Mouse (Mus musculus) embryonic facial prominence, embryonic 14.5 days (tissue): ENCODE measurements around the gene Faf1. TPM values are rescaled to one million over a fixed set of nuclear protein-coding genes. Genes with fewer than 3 reads are reported as not detected.

Experiments used
- ATAC-seq: fragments of 200-750 bp; cut with Nextera tagmentation; 2 replicates; pipeline ENCODE4 v1.8.0; 2017; ENCODE audit warnings: low read depth, moderate number of reproducible peaks, moderate TSS enrichment
- DNase-seq: peaks from one replicate; pipeline ENCODE4 v3.0.0-alpha.2; 2015; ENCODE audit warnings: low spot score
- H3K27ac ChIP-seq: fragments of 300-500 bp; sonication (generic); replicated peaks from 2 replicates; pipeline ENCODE4 v1.5.1; 2014; ENCODE audit warnings: low read depth, mild to moderate bottlenecking, low read length, moderate library complexity
- H3K27me3 ChIP-seq: fragments of 300-500 bp; sonication (generic); replicated peaks from 2 replicates; pipeline ENCODE4 v1.6.1; 2014; ENCODE audit warnings: low read length; ENCODE audit not compliant: control insufficient read depth, insufficient read depth
- H3K36me3 ChIP-seq: fragments of 300-500 bp; sonication (generic); 2 replicates; pipeline ENCODE4 v1.6.1; 2014; ENCODE audit warnings: low read length, mixed read lengths; ENCODE audit not compliant: control insufficient read depth, insufficient read depth
- H3K4me1 ChIP-seq: fragments of 300-500 bp; sonication (generic); 2 replicates; pipeline ENCODE4 v1.6.1; 2014; ENCODE audit warnings: antibody characterized with exemption, low read length; ENCODE audit not compliant: control insufficient read depth, insufficient read depth
- H3K4me2 ChIP-seq: fragments of 300-500 bp; sonication (generic); 2 replicates; pipeline ENCODE4 v1.6.1; 2014; ENCODE audit warnings: low read depth, mild to moderate bottlenecking, low read length, moderate library complexity, mixed read lengths
- H3K4me3 ChIP-seq: fragments of 300-500 bp; sonication (generic); 2 replicates; pipeline ENCODE4 v1.5.1; 2014; ENCODE audit warnings: low read depth, mild to moderate bottlenecking, low read length
- H3K9ac ChIP-seq: fragments of 300-500 bp; sonication (generic); 2 replicates; pipeline ENCODE4 v1.6.1; 2014; ENCODE audit warnings: low read depth, mild to moderate bottlenecking, low read length, moderate library complexity, mixed read lengths
- H3K9me3 ChIP-seq: fragments of 300-500 bp; sonication (generic); 2 replicates; pipeline ENCODE4 v1.6.1; 2016; ENCODE audit warnings: low read length; ENCODE audit not compliant: control insufficient read depth
- WGBS: fragments of 180-500 bp; shearing (Covaris S2); extraction: QIAGEN DNeasy Blood & Tissue Kit; methylation state at CpG from one replicate; pipeline ENCODE4 v1.1.7; 2014; 5-methylcytosine and 5-hydroxymethylcytosine counted together
- polyA plus RNA-seq: library from polyadenylated mRNA; unstranded; fragments of >200 nt; fragmentation: Nextera tagmentation; extraction: Ambion mirVana; gene quantifications from 2 replicates; pipeline ENCODE4 v1.2.1, GENCODE M21; 2014

Gene Faf1
- polyA plus RNA-seq, 1 experiment from 2014 or later: 27.9 TPM

- ATAC-seq: peak; percentile 87; the same call in 1 of the 2 replicates
- Histone ChIP-seq H3K27me3 (no peaks in the 10 kb centered on the region), H3K27ac (no peak overlapping the region), H3K9me3 (no peaks in the 10 kb centered on the region), H3K4me2 (no peak overlapping the region), H3K36me3 (no peaks in the 10 kb centered on the region), H3K4me3 (no peak overlapping the region), H3K4me1 (no peaks in the 10 kb centered on the region), H3K9ac (no peak overlapping the region)
- 59% methylated on average over 1 of the region's 1 CpGs for WGBS
- DNase-seq: peak; percentile 80
Observed at GRCm38 (mm10) chr4:109815592-109815991, 139.2 kb downstream of the Faf1 start.

GRCm38 (mm10) chr4:109819455-109819854 is 143.1 kb downstream of the Faf1 start:
- Histone ChIP-seq H3K9ac (no peak overlapping the region), H3K4me1 (no peaks in the 10 kb centered on the region), H3K36me3 (no peaks in the 10 kb centered on the region), H3K9me3 (no peaks in the 10 kb centered on the region), H3K4me2 (no peak overlapping the region), H3K27ac (no peak overlapping the region), H3K4me3 (no peak overlapping the region), H3K27me3 (no peaks in the 10 kb centered on the region)
- ATAC-seq (no peak), DNase-seq (no peak)

- no peak for DNase-seq
- Histone ChIP-seq H3K4me3 (no peak overlapping the region), H3K4me1 (no peaks in the 10 kb centered on the region), H3K27ac (no peak overlapping the region), H3K4me2 (no peak overlapping the region), H3K9me3 (no peaks in the 10 kb centered on the region), H3K36me3 (0 out of 2 replicates have a peak, but pooled peaks cover 9% of the 10 kb centered on the region), H3K27me3 (no peaks in the 10 kb centered on the region), H3K9ac (no peak overlapping the region)
- WGBS: 88% methylated on average over 3 of the region's 3 CpGs
- no peak for ATAC-seq
Observed at GRCm38 (mm10) chr4:109829800-109830199, 153.4 kb downstream of the Faf1 start.

- Histone ChIP-seq H3K4me2 (no peak overlapping the region), H3K9ac (no peak overlapping the region), H3K36me3 (peaks cover 4% of the 10 kb centered on the region; the same call in 1 of the 2 replicates), H3K4me3 (no peak overlapping the region), H3K27ac (no peak overlapping the region), H3K27me3 (no peaks in the 10 kb centered on the region), H3K4me1 (peaks cover 6% of the 10 kb centered on the region; the same call in 1 of the 2 replicates), H3K9me3 (no peaks in the 10 kb centered on the region)
- no peak for DNase-seq
- no peak for ATAC-seq
- 91% methylated on average over 3 of the region's 3 CpGs for WGBS
Observed at GRCm38 (mm10) chr4:109857851-109858250, 181.5 kb downstream of the Faf1 start.

GRCm38 (mm10) chr4:109858571-109859392 is 182.4 kb downstream of the Faf1 start:
- H3K4me3 ChIP-seq: no peak overlapping the region
- peaks cover 6% of the 10 kb centered on the region; the same call in 1 of the 2 replicates for H3K4me1 ChIP-seq
- H3K27ac ChIP-seq: no peak overlapping the region
- no peak for ATAC-seq
- no peaks in the 10 kb centered on the region for H3K27me3 ChIP-seq
- 48% methylated on average over 8 of the region's 8 CpGs for WGBS
- DNase-seq: peak; percentile 15
- H3K9ac ChIP-seq: no peak overlapping the region
- peaks cover 4% of the 10 kb centered on the region; the same call in 1 of the 2 replicates for H3K36me3 ChIP-seq
- no peaks in the 10 kb centered on the region for H3K9me3 ChIP-seq
- no peak overlapping the region for H3K4me2 ChIP-seq

GRCm38 (mm10) chr4:109859401-109859800 is 183.0 kb downstream of the Faf1 start:
- peaks cover 4% of the 10 kb centered on the region; the same call in 1 of the 2 replicates for H3K36me3 ChIP-seq
- no peak overlapping the region for H3K4me2 ChIP-seq
- no peak overlapping the region for H3K4me3 ChIP-seq
- H3K27me3 ChIP-seq: no peaks in the 10 kb centered on the region
- no peaks in the 10 kb centered on the region for H3K9me3 ChIP-seq
- WGBS: 54% methylated on average over 7 of the region's 7 CpGs
- H3K9ac ChIP-seq: no peak overlapping the region
- H3K27ac ChIP-seq: no peak overlapping the region
- no peak for DNase-seq
- no peak for ATAC-seq
- H3K4me1 ChIP-seq: peaks cover 6% of the 10 kb centered on the region; the same call in 1 of the 2 replicates

- ATAC-seq: peak; percentile 68; the same call in 1 of the 2 replicates
- H3K4me1 ChIP-seq: peaks cover 6% of the 10 kb centered on the region; the same call in 1 of the 2 replicates
- peaks cover 4% of the 10 kb centered on the region; the same call in 1 of the 2 replicates for H3K36me3 ChIP-seq
- no peaks in the 10 kb centered on the region for H3K9me3 ChIP-seq
- H3K27me3 ChIP-seq: no peaks in the 10 kb centered on the region
- WGBS: 52% methylated on average over 2 of the region's 2 CpGs
- H3K27ac ChIP-seq: no peak overlapping the region
- no peak overlapping the region for H3K4me2 ChIP-seq
- DNase-seq: peak; percentile 24
- H3K9ac ChIP-seq: no peak overlapping the region
- H3K4me3 ChIP-seq: no peak overlapping the region
Observed at GRCm38 (mm10) chr4:109860256-109860655, 183.9 kb downstream of the Faf1 start.

GRCm38 (mm10) chr4:109862271-109862670 is 185.9 kb downstream of the Faf1 start:
- Histone ChIP-seq H3K4me3 (no peak overlapping the region), H3K9me3 (no peaks in the 10 kb centered on the region), H3K36me3 (no peaks in the 10 kb centered on the region), H3K4me1 (peaks cover 6% of the 10 kb centered on the region; the same call in 1 of the 2 replicates), H3K27me3 (no peaks in the 10 kb centered on the region), H3K9ac (no peak overlapping the region), H3K4me2 (no peak overlapping the region), H3K27ac (no peak overlapping the region)
- ATAC-seq (no peak), DNase-seq (no peak)
- WGBS: 90% methylated on average over 4 of the region's 4 CpGs
